Mouse (Mus musculus) liver, embryonic 14.5 days (tissue): ENCODE measurements at regions not wholly inside any gene's neighbourhood (a gene's known extent, or its start where the extent isn't known, plus 50 kb on each side); places are given as distances from the start of the nearest gene placed in this dataset.

ENCODE experiments used
- CTCF ChIP-seq: IDR thresholded peaks from 2 replicates; pipeline ENCODE4 v1.5.1; 2016; ENCODE audit warnings: antibody characterized with exemption, low read depth, control low read depth
- EP300 ChIP-seq: IDR thresholded peaks from 2 replicates; pipeline ENCODE4 v1.6.1; 2016; ENCODE audit warnings: antibody characterized with exemption, low read depth

DNA sequence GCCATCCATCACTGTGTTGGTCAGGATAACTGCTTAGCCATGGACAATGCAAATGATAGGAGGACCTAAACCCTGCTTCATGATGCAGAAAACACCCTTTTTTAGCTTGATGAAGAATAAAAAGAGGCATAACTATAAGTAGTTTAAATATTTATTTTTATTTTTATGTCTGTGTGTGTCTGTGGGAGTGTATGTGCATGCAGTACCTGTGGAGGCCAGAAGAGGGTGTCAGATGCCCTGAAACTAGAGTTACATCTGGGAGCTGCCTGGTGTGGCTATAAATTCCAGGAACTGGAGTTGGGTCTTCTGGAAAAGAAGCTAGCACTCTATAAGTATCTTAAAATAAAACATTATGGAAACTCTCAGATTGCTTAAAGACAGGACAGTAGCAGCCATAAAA is 224.2 kb upstream of the Fam19a5 start:
- TF ChIP-seq CTCF = no peak
- no peak for TF ChIP-seq EP300
